Mouse (Mus musculus) kidney, postnatal 0 days (tissue): ENCODE measurements around the gene Ptprk. TPM values are rescaled to one million over a fixed set of nuclear protein-coding genes. Genes with fewer than 3 reads are reported as not detected.

Source experiments
- ATAC-seq: fragments of 200-750 bp; cut with Nextera tagmentation; replicated peaks from 2 replicates; pipeline ENCODE4 v1.8.0; 2017; ENCODE audit warnings: low read depth, moderate number of reproducible peaks, moderate TSS enrichment, moderate library complexity; ENCODE audit not compliant: low FRiP score
- DNase-seq: peaks from one replicate; pipeline ENCODE4 v3.0.0-alpha.2; 2016; ENCODE audit warnings: low spot score
- H3K27ac ChIP-seq: fragments of 300-500 bp; sonication (generic); 2 replicates; pipeline ENCODE4 v1.5.1; 2014; ENCODE audit warnings: mild to moderate bottlenecking
- H3K27me3 ChIP-seq: fragments of 300-500 bp; sonication (generic); 2 replicates; pipeline ENCODE4 v1.6.1; 2014; ENCODE audit warnings: low read length, mixed read lengths; ENCODE audit not compliant: insufficient read depth
- H3K36me3 ChIP-seq: fragments of 300-500 bp; sonication (generic); 2 replicates; pipeline ENCODE4 v1.6.1; 2014; ENCODE audit warnings: low read length, mixed read lengths; ENCODE audit not compliant: insufficient read depth
- H3K4me1 ChIP-seq: fragments of 300-500 bp; sonication (generic); replicated peaks from 2 replicates; pipeline ENCODE4 v1.6.1; 2014; ENCODE audit warnings: antibody characterized with exemption, low read length, mixed read lengths; ENCODE audit not compliant: insufficient read depth
- H3K4me2 ChIP-seq: fragments of 300-500 bp; sonication (generic); 2 replicates; pipeline ENCODE4 v1.6.1; 2014; ENCODE audit warnings: mild to moderate bottlenecking, low read length, moderate library complexity, mixed read lengths
- H3K4me3 ChIP-seq: fragments of 300-500 bp; sonication (generic); replicated peaks from 2 replicates; pipeline ENCODE4 v1.5.1; 2014; ENCODE audit warnings: low read depth, low read length
- H3K9ac ChIP-seq: fragments of 300-500 bp; sonication (generic); 2 replicates; pipeline ENCODE4 v1.6.1; 2014; ENCODE audit warnings: low read depth, low read length
- H3K9me3 ChIP-seq: fragments of 300-500 bp; sonication (generic); replicated peaks from 2 replicates; pipeline ENCODE4 v1.6.1; 2016; ENCODE audit warnings: low read length, inconsistent platforms, mixed read lengths
- CTCF ChIP-seq: IDR thresholded peaks from 2 replicates; pipeline ENCODE4 v1.5.1; 2016; ENCODE audit warnings: antibody characterized with exemption, low read depth, mild to moderate bottlenecking, moderate library complexity
- WGBS: fragments of 180-500 bp; shearing (Covaris S2); extraction: QIAGEN DNeasy Blood & Tissue Kit; methylation state at CpG from one replicate; pipeline ENCODE4 v1.1.7; 2014; 5-methylcytosine and 5-hydroxymethylcytosine counted together
- polyA plus RNA-seq: library from polyadenylated mRNA; unstranded; fragments of >200 nt; fragmentation: Nextera tagmentation; extraction: Ambion mirVana; gene quantifications from 2 replicates; pipeline ENCODE4 v1.2.1, GENCODE M21; 2015

Ptprk gene
- polyA plus RNA-seq, 1 experiment from 2014 or later: 24.5 TPM

GRCm38 (mm10) chr10:28166610-28167009, 92.0 kb downstream of the Ptprk start:
- Histone ChIP-seq H3K9ac (no peak overlapping the region), H3K27ac (no peak overlapping the region), H3K36me3 (no peaks in the 10 kb centered on the region), H3K27me3 (no peaks in the 10 kb centered on the region), H3K9me3 (no peaks in the 10 kb centered on the region), H3K4me3 (no peak overlapping the region), H3K4me1 (no peaks in the 10 kb centered on the region), H3K4me2 (no peak overlapping the region)
- no peak for ATAC-seq
- TF ChIP-seq CTCF: no peak
- WGBS: 74% methylated on average over 1 of the region's 1 CpGs
- DNase-seq: peak; percentile 13

- WGBS: 42% methylated on average over 2 of the region's 2 CpGs
- ATAC-seq (no peak), DNase-seq (peak; percentile 77)
- Histone ChIP-seq H3K27ac (no peak overlapping the region), H3K9ac (no peak overlapping the region), H3K4me1 (no peaks in the 10 kb centered on the region), H3K9me3 (no peaks in the 10 kb centered on the region), H3K36me3 (no peaks in the 10 kb centered on the region), H3K4me2 (no peak overlapping the region), H3K27me3 (no peaks in the 10 kb centered on the region), H3K4me3 (no peak overlapping the region)
- no peak for TF ChIP-seq CTCF
These were observed 92.5 kb downstream of the Ptprk start for GRCm38 (mm10) chr10:28167097-28167496.

- Histone ChIP-seq H3K4me2 (no peak overlapping the region), H3K9ac (no peak overlapping the region), H3K9me3 (no peaks in the 10 kb centered on the region), H3K4me1 (no peaks in the 10 kb centered on the region), H3K4me3 (no peak overlapping the region), H3K27ac (no peak overlapping the region), H3K27me3 (no peaks in the 10 kb centered on the region), H3K36me3 (no peaks in the 10 kb centered on the region)
- ATAC-seq (no peak), DNase-seq (no peak)
- TF ChIP-seq CTCF: no peak
- WGBS: 93% methylated on average over 1 of the region's 1 CpGs
These were observed 96.6 kb downstream of the Ptprk start for GRCm38 (mm10) chr10:28171196-28171595.

GRCm38 (mm10) chr10:28178876-28179275, 104.3 kb downstream of the Ptprk start:
- DNase-seq: no peak
- ATAC-seq: no peak
- Histone ChIP-seq H3K4me3 (no peak overlapping the region), H3K9ac (no peak overlapping the region), H3K27me3 (no peaks in the 10 kb centered on the region), H3K4me2 (no peak overlapping the region), H3K36me3 (no peaks in the 10 kb centered on the region), H3K9me3 (no peaks in the 10 kb centered on the region), H3K27ac (no peak overlapping the region), H3K4me1 (no peaks in the 10 kb centered on the region)
- WGBS: 74% methylated on average over 4 of the region's 4 CpGs
- no peak for TF ChIP-seq CTCF

GRCm38 (mm10) chr10:28182081-28182480, 107.5 kb downstream of the Ptprk start:
- H3K36me3 ChIP-seq: no peaks in the 10 kb centered on the region
- H3K27me3 ChIP-seq: no peaks in the 10 kb centered on the region
- ATAC-seq: no peak
- H3K9ac ChIP-seq: no peak overlapping the region
- no peak overlapping the region for H3K4me2 ChIP-seq
- WGBS: 77% methylated on average over 3 of the region's 3 CpGs
- H3K9me3 ChIP-seq: no peaks in the 10 kb centered on the region
- DNase-seq: no peak
- no peak overlapping the region for H3K4me3 ChIP-seq
- H3K27ac ChIP-seq: no peak overlapping the region
- TF ChIP-seq CTCF: no peak
- no peaks in the 10 kb centered on the region for H3K4me1 ChIP-seq

GRCm38 (mm10) chr10:28184675-28185074, 110.1 kb downstream of the Ptprk start:
- 74% methylated on average over 6 of the region's 6 CpGs for WGBS
- DNase-seq (no peak), ATAC-seq (no peak)
- H3K27ac ChIP-seq: no peak overlapping the region
- H3K9me3 ChIP-seq: no peaks in the 10 kb centered on the region
- H3K4me2 ChIP-seq: no peak overlapping the region
- H3K4me1 ChIP-seq: no peaks in the 10 kb centered on the region
- no peak for TF ChIP-seq CTCF
- no peak overlapping the region for H3K4me3 ChIP-seq
- no peak overlapping the region for H3K9ac ChIP-seq
- no peaks in the 10 kb centered on the region for H3K27me3 ChIP-seq
- H3K36me3 ChIP-seq: no peaks in the 10 kb centered on the region

- H3K4me1 ChIP-seq: no peaks in the 10 kb centered on the region
- no peak overlapping the region for H3K27ac ChIP-seq
- 45% methylated on average over 4 of the region's 4 CpGs for WGBS
- H3K4me3 ChIP-seq: no peak overlapping the region
- DNase-seq (no peak), ATAC-seq (no peak)
- H3K9me3 ChIP-seq: no peaks in the 10 kb centered on the region
- no peak overlapping the region for H3K4me2 ChIP-seq
- no peak for TF ChIP-seq CTCF
- H3K36me3 ChIP-seq: no peaks in the 10 kb centered on the region
- no peaks in the 10 kb centered on the region for H3K27me3 ChIP-seq
- H3K9ac ChIP-seq: no peak overlapping the region
These were observed 110.7 kb downstream of the Ptprk start for GRCm38 (mm10) chr10:28185326-28185725.
